Mouse (Mus musculus): ENCODE data around the gene Mn1.

Mn1 gene

DNA sequence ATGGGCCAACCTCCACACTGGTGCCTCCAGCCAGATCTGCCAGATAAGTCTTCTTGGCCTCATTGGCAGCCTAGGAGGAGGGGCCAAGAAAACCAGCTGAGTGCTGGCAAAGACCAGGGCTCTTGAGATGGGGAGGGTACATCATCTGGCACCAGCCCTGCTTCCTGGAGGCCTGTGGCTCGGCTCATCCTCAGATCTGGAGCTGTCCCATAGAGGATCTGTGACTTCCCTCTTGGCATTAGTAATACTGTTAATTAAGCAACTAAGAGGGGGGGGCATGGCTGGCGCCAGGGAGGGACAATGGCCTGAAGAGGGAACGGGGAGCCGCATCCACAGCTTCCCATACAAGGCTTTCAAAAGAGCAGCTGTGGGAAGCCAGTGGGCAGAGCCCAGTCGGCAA is 58.6 kb downstream of the Mn1 start:
- DNase-seq (ENCODE audit: low read depth, low spot score), result no peak

DNA sequence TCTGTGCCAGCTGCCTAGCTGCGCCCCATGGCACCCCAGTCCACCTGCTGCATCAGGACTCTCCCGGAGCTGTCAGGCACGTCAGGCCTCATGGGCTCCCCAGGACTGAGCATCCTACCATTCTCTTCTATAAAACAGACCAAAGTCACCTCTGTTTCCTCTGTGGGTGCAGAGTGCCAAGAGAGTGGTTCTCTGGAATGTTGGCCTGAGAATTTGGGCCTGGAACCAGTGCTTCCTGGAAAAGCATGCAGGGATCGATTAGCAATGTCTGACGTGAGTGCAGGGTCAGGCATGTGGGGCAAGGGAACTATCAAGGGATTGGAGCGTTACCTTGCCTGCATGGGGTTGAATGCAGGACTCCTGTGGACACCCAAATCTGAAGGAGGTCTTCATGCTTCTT is 59.0 kb downstream of the Mn1 start:
- no peak for DNase-seq (ENCODE audit: low read depth, low spot score)

DNA sequence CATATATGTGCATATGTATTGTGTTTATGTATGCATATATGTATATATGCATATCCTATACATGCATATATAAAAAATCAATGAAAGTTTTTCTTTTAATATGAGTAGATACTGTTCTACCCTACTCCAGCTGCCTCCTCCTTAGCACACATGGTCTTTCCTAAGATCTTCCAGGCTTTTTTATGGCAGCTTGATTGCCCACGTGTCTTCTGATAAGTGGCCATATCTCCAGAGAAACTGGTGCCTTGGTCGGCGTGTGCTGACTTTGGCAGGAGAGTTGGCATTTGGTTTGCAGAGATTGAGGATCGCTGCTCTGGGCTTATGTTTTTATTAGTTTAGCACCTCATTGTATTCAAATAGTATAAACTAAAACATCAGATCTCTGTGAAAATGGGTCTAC is 68.7 kb downstream of the Mn1 start:
- DNase-seq (ENCODE audit: low read depth, low spot score), result no peak

DNA sequence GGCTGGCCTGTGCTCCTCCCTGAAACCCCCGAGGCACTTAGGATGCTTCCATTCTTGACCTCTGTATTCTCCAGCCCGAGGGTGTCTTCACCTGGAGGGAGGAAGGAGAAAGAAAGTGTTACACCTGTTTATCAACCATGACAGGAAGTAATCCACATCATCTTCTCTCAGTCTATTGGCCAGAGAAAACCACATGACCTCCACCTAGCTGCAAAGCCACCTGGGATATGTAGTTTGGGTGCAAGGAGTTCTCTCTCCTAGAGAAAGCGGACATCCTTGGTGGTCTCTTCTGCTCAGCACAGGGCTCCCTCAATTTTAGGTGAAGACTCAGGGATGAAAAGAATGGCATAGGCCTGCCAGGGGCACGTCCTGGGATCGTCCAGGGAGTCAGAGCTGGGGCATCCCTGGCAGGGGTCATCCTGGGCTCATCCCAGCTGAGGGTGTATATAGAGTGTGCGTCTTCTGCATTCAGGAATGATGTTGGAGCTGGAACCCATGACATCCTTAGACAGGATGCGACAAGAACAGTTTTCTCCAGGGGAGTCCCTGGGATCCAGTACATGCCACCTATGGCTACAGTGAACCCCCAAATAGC is 72.0 kb downstream of the Mn1 start:
- peak; percentile 27 for DNase-seq (ENCODE audit: low read depth, low spot score)

DNA sequence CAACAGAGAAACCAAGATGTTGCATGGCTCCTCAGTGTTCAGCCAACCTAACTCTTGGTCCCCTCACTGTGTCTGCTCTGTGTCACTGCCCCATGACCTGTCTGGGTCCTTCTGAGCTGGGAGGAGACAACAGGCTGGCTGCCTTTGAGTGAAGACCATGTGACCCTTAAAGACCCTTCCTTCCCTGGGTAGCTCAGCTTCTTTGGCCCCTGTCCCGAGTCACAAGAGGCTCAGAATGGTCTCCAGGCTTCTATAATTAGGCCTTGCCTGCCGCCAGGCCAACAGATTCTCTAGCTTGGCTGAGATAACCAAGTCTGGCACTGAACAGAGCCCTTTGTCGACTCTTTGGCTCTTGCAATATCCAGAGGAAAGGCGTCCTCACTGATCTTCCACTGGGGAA is 73.4 kb downstream of the Mn1 start:
- no peak for DNase-seq (ENCODE audit: low read depth, low spot score)

DNA sequence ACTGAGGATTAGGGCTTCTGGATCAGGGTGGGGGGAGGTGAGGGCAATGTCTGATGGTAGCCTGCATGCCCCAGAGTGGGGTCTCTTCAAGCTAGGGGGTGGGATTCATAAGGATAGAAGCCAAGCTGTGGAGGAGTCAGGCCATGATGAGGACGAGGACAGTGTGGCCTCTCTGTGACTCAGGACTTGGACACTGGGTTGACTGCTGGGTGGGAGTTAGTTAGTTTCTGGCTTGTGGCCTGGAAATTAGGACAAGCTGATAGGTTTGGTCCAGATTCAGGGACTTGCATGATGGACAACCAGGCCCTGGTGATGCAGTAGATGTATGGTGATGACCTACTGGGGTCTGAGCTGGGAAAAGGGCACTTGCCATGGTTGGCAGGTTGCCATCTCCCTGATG is 74.3 kb downstream of the Mn1 start:
- DNase-seq (ENCODE audit: low read depth, low spot score), result no peak

DNA sequence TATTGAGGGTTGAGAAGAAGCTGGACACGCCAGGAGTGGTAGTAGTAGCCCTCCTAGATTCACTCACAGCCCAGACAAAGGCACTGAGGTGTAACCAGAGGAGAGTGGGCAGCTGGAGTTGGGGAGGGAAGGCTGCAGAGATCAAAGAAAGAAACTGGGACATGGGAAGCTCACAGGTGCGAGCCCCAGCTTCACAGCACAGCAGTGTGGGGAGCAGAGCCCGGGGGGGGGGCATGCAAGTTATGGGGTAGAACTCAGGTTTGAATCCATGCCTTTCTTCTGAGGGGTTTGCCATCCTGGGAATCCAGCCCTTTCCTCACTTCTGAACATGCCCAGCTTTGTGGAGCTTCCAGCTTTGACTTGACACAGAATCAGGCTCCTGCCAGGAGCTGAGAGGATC is 82.9 kb downstream of the Mn1 start:
- no peak for DNase-seq (ENCODE audit: low read depth, low spot score)

DNA sequence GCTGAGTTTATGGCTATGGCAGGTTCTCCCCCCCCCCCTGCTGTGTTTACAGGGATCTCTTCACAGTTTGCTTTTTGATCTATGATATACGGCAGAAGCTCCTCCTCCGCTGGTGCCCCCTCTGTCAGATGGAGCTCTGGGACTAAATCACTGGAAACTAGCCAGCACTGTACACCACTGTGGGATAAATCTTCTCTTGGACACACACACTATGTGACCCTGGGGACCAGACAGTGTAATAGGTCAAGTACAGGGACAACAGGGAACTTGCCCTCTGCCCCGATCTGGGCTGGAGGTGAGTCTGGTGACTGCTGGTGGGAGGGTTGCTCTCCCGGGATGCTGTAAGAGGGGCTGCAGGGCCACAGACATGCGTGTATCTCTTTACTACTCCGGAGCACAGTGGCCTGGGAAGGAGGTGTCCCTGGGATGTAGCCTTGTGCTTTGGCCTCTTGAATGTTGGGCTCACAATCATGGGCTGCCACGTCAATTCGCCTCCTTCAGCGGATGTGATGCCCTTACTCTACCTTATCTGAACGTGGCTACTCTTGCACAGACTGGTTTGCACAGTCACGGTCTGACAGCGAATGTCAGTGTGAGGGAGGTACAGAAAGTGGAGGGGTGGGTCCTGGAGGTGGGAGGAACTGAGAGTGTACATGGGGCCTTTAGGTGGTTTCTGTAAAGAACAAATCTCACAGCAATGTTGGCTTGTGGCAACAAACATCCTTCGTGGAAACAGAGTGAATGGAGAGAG is 84.7 kb downstream of the Mn1 start:
- peak; percentile 45 for DNase-seq (ENCODE audit: low read depth, low spot score)

DNA sequence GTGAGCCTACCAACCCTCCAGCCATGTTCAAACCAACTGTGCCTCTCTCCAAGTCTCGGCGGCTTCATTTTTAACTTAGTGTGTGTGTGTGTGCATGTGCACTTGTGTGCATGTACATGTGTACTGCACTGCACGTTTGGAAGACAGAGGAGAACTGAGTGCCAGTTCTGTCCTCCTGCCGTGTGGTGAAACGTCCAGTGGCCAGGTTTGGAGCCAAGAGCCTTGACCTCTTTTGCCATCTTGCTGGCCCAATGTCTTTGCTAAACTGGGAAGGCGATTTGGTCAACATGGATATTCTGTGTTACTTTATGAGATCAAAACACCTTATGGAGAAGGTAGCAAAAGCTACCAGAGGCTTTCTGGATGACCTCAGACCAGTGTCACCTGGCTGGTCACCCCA is 88.1 kb downstream of the Mn1 start:
- DNase-seq (ENCODE audit: low read depth, low spot score), result no peak

DNA sequence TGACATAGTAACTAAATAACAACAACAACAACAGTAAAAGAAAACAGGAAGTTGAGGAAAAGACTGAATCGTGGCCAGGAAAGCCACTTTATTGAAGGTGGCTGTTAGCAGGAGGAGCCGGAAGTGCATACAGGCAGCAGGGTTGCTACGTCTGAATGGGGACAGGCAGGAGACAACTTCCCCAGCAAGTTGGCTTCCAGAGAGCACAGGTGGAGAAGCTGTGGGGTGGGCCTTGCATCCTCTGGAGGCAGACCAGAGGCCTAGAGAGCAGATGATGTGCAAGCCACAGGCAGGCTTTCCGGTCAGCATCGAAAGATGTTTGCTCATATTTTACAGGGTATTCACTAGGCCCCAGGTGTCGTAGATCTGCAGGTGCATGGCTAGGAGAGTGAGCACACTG is 88.7 kb downstream of the Mn1 start:
- DNase-seq (ENCODE audit: low read depth, low spot score), result no peak

DNA sequence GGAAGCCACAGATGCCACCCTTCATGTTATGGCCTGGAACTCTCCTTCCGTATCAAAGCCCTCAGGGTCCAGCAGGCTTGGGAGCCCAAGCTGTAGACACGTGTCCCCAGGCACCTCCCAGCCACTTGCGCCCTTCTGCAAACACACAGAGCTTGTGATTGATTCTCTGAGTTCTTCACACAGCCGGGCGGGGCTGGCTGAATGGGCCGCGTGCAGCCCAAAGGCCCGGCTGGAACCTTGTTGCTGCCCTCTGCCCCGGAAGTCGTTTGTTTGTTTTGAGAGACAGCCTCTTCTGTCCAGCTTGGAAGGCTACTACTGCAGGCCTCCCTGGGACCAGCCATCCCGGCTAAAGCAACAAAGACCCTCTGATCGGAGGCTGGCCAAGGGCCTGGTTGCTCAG is 89.2 kb downstream of the Mn1 start:
- no peak for DNase-seq (ENCODE audit: low read depth, low spot score)

Measured in A20 (cell line).